Mouse (Mus musculus): ENCODE measurements around the gene Brwd1.

Gene Brwd1

GRCm38 (mm10) chr16:95970841-95971240, 111.5 kb downstream of the Brwd1 start:
- 82% methylated on average over 2 of the region's 2 CpGs for WGBS

DNA sequence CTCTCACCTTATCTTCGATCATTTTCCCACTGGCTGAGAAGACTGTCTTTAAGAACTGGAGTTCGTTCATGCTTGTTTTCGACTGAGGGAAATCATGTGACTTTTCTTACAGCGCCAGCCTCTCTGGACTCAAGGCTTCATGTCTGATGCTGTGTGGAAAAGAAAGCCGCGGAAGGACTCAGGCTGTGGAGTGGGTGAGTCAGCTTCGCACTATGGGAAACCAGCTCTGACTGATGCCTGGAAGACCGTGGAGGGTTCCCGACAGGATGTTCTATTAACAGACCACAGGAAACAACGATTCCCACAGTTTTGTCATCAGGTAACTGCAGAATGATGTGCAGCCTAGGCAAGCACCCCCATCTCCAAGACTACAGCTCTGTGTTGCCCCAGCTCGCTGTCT, 114.9 kb downstream of the Brwd1 start:
- 52% methylated on average over 11 of the region's 11 CpGs for WGBS

GRCm38 (mm10) chr16:95964427-95965023, 117.8 kb downstream of the Brwd1 start:
- 45% methylated on average over 11 of the region's 11 CpGs for WGBS

GRCm38 (mm10) chr16:95961484-95961883, 120.8 kb downstream of the Brwd1 start:
- 82% methylated on average over 1 of the region's 1 CpGs for WGBS

DNA sequence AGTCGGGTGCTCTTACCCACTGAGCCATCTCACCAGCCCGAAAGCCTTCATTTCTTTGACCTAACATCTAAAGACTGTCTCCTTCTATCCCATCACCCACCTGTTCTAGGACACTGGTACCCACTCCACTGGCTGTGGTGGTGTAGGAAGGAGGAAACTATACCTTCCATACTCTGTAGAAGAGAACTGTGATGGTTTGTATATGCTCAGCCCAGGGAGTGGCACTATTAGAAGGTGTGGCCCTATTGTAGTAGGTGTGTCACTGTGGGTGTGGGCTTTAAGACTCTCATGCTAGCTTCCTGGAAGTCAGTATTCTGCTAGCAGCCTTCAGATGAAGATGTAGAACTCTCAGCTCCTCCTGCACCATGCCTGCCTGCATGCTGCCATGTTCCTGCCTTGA, 121.6 kb downstream of the Brwd1 start:
- WGBS: 100% methylated on average over 2 of the region's 2 CpGs

DNA sequence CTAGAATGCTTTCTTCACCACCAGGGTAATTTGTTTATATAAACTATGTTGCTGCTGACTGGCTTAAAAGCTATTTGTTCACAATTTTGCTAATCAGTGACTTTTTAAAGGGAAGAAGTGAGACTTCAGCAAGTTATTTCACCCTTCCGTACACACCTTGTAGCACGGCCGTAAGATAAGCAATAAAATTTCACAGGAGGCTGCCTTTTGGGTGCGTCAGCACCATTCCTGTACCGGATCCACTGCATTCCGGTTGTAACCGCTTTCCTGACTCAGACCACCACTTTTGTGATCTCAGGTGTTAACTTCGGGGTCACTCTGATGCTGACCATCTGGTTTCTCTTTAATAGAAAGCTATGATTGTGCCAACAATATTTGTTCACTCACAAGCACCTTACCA, 124.2 kb downstream of the Brwd1 start:
- WGBS: 96% methylated on average over 8 of the region's 8 CpGs

DNA sequence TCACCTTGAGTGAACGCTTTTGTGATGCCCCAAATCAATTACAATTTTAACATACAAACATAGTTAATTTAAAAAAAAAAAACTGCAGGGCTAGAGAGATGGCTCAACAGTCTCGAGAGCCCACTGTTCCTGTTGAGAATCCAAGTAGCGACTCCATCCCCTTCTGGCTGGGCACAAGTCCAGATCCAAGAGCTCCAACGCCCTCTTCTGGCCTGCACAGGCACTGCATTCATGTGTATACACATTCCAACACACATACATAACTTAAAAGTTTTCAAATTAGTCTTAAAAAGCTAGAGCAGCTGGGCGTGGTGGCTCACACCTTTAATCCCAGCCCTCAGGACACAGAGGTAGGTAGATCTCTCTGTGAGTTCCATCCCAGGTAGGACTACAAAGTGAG, 125.7 kb downstream of the Brwd1 start:
- 56% methylated on average over 5 of the region's 5 CpGs for WGBS

- 79% methylated on average over 5 of the region's 5 CpGs for WGBS
These were observed 126.5 kb downstream of the Brwd1 start for GRCm38 (mm10) chr16:95955716-95956346.

DNA sequence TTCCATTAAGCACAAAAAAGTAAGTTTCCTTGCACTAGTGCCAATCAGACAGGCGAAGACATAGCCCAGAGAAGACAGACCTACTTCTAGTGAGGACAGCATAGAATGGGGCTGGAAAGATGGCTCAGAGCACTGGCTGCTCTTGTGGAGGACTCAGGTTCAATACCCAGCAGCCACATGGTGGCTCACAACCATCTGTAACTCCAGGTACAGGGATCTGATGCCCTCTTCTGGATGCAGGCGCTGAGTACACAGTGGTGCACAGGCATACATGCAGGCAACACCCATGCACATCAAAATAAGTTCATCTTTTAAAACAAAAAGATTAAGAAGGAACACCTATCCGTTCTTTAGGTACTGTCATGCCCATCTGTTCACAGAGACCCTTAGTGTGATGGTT, 128.0 kb downstream of the Brwd1 start:
- WGBS: 89% methylated on average over 3 of the region's 3 CpGs

GRCm38 (mm10) chr16:95953159-95953650, 129.1 kb downstream of the Brwd1 start:
- whole genome bisulfite sequencing: 93% methylated on average over 4 of the region's 4 CpGs

GRCm38 (mm10) chr16:95951471-95951870, 130.9 kb downstream of the Brwd1 start:
- WGBS: 97% methylated on average over 2 of the region's 2 CpGs

- WGBS: 8% methylated on average over 20 of the region's 20 CpGs
These were observed 136.7 kb downstream of the Brwd1 start for GRCm38 (mm10) chr16:95945389-95946311.

GRCm38 (mm10) chr16:95943186-95943585, 139.1 kb downstream of the Brwd1 start:
- 87% methylated on average over 6 of the region's 6 CpGs for WGBS

Data from cerebral cortex, adult 2 months (tissue).